Mouse (Mus musculus) layer of hippocampus, adult 2 months (tissue): Measurements from ENCODE around the gene Rab5c. TPM values are rescaled to one million over a fixed set of nuclear protein-coding genes. Genes with fewer than 3 reads are reported as not detected.

Experiments
- DNase-seq, 2 experiments: peaks; one replicate each; pipeline ENCODE4 v3.0.0; 2022; ENCODE audit warnings: low spot score in 2 of 2
- H3K27ac ChIP-seq: fragments of 200-600 bp; 2 replicates; pipeline ENCODE4 v1.8.1; 2022
- H3K4me3 ChIP-seq: fragments of 200-600 bp; 2 replicates; pipeline ENCODE4 v1.8.1; 2022; ENCODE audit warnings: mild to moderate bottlenecking
- CTCF ChIP-seq: fragments of 200-600 bp; conservative IDR thresholded peaks from 2 replicates; pipeline ENCODE4 v1.8.1; 2022; ENCODE audit warnings: antibody characterized with exemption, mild to moderate bottlenecking, moderate library complexity
- total RNA-seq, 2 experiments: library from RNA; stranded (reverse); gene quantifications; 2 replicates each; pipeline ENCODE4 v1.2.3; 2021

The Rab5c gene
- total RNA-seq, 2 experiments from 2014 or later: 137 to 148 TPM

DNA sequence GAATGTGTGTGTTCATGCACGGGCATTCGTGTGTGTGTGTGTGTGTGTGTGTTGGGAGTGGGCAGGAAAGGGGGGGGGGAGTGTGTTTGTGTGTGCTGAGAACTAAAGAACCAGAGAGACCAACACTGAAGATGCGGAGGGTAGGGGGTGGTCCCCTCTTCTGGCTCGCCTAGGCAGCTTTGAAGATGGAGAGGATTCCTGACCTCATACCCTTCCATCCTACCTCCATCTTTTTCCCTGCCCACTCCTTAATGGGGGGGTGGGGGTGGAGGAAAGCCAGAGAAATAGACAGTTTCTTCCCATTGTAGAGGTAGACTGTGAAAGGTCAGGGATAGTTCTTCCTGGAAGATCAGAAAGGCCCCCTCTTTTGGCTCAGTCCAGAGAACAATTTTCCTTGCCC is 24.8 kb downstream of the Rab5c start:
- no peak for DNase-seq
- Histone ChIP-seq H3K27ac (peak overlapping the region; percentile 78; the same call in 1 of the 2 replicates), H3K4me3 (no peak overlapping the region)
- TF ChIP-seq CTCF: no peak

DNA sequence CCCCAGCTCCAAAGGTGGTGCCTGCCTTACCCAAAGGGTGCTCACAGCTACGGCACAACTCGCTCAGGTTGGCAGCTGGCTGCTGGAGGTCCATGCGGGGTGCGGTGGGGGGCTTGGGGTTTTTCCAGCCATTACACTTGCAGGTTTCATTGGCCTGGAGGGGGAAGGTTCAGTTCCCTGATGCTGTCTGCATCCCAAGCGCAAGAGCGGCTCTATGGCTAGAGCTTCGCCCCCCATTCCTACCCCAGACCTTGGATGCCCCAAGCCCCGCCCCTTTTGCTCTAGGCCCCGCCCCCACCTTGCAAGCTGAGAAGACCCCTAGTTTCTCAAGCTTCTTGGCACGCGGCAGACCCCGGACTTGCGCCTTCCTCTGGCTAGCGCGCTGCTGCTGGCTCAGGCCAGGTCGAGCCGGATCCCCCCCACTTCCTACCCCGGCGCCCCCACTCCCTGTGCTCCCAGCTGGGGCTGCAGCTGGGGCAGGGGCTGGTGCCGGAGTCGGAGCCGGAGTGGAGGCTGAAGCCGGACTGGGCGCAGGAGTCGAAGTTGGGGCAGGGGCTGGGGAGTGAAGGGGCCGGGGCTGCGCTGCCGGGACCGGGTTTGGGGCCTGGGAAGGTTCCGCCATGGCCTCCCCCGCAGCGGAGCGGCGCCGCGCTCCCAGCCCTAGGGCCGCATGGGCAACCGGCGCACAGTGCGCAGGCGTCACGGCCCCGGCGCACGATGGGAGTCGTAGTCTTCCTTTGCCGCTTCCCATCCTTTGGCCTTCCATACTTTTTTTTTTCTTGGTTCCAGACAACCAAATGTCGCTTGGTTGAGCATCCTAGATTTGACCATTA is 26.0 kb downstream of the Rab5c start, which contains the start of gene Kat2a:
Gene Kat2a (minus strand): TSS at position 683 of the 833 bp plus-strand sequence.
- H3K27ac ChIP-seq: peak within 1 kb of the TSS; percentile 92

DNA sequence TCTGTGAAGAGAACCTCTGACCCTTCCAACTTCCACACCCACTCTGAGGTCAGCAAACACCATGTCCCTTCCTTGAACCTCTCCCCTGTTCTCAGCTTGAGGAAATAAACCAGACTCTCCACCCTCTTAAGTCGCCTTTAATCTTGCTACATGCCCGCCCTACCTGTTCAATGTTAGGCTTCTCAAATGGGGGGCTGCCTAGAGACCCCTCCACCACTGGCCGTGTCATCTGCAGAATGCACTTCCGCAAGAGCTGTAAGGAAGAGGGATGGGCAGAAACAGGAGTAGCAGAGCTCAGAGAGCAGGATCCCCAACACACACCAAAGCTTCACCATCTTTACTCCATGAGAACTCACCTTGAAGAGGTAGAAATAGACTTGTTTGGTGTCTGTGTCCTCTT is 27.0 kb downstream of the Rab5c start:
- TF ChIP-seq CTCF: no peak
- Histone ChIP-seq H3K4me3 (peak overlapping the region; percentile 76), H3K27ac (no peak overlapping the region)
- DNase-seq: no peak

More for the DNA sequence above, 26.0 kb downstream of the Rab5c start, which contains the start of gene Kat2a:
- peak; percentile 83 to 88 for DNase-seq
- H3K4me3 ChIP-seq: peak within 1 kb of the TSS; percentile 76
- no peak for TF ChIP-seq CTCF

DNA sequence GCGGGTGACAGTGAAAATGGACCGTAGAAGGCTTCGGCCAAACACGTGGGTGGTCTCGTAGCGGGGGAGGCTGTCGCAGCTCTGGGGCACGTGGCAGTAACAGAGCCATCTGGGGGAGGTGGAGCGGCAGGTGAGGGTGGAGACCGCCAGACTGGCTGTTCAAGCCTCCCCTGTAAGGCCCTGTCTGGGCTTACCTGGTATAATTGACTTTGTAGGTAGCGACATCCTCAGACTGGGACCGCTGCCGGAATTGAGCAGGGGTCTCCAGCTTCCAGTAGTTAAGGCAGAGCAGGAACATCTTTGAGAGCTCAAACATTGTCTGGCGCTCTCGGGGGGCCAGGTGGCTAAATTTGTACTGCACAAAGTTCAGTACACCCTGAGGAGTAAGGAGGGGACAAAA is 27.5 kb downstream of the Rab5c start:
- no peak overlapping the region for H3K4me3 ChIP-seq
- DNase-seq: no peak
- TF ChIP-seq CTCF: no peak

DNA sequence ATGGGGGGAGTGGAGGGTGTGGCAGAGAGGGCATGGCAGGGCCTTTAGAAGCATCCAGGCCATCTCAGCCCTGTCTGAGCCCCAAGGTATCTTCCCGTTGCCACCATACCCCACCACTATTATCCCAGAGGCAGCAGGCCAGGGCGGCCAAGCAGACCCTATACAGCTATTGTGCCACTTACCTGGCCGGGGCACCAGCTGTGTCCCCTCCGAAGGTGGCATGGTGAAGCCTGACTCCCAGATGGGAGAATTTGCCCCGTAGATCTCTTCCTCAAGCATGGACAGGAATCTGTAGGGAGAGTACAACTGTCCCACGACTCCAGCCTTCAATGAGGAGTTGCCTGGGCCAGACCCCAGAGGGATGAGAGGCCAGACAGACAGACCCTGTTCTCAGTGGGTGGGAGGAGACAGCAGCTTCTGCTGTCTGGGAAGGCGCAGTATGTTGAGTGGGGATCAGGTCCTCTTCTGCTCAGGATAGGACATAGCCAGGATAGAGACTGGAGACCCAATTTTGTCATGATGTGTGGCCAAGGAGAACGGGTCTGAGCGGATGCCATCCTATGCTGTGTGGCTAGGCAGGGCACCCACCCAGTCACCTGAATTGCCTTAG is 28.7 kb downstream of the Rab5c start:
- DNase-seq: no peak
- no peak overlapping the region for H3K27ac ChIP-seq
- H3K4me3 ChIP-seq: no peak overlapping the region
- TF ChIP-seq CTCF: no peak

More for the DNA sequence above, 27.5 kb downstream of the Rab5c start:
- no peak overlapping the region for H3K27ac ChIP-seq

DNA sequence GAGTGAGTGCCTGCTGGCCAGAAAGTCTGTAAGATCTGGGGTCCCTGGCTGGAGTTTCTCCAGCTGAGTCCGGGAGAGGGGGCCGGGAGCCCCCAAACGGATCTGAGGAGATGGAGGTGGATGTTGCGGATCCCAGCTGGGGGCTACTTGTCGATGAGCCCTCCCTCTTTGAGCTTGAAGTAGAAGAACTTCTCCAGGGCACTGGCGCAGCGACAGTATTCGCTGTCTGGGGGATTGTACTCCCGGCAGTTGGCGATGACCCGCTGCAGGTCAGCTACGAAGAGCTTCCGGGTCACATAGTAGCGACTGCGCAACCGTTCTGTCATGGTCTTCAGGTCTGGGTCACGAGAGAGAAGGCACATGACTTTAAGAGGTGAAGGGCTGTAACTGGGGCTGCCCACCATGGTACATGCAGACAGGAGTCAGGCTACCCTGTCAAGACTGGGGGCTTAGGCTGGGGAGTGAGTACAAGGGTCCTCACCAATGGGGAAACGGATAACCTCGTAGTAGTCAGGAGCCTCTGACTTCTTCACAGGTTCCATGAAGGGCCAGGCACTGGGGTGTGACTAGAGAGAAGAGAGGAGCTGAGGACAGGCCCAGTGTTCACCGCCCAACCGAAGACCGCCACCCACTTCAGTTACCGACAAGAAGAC is 32.8 kb downstream of the Rab5c start:
- no peak for TF ChIP-seq CTCF
- no peak overlapping the region for H3K27ac ChIP-seq
- no peak for DNase-seq
- no peak overlapping the region for H3K4me3 ChIP-seq

DNA sequence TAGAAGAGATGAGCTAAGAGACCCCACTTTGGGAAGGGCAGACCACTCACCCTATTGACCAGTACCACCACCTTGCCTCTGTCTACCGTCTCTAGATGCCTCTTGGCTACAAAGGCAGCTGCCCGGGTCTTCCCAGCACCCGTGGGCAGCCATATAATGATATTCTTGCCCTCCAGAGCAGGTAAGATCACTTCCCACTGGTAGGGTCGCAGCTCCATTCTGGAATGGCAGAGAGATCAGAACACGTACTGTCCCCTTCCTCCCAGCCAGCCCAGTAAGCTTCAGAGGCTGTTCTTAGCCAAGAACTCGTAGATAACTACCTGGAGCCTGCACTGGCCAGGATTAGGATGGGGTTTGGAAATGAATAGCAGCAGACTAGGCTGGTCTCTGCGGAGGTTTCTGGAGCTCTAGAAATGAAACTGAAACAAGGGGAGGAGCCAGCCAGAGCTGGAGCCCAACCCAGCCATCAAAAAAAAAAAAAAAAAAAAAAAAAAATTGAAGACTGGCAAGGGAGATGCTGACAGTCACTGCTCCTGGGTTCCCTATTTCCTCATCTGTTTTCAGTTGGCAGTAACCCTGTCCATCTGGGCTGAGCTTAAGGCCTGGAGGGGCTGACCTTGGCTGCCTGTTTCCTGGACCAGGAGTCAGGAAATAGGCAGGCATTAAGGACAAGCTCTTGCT is 34.0 kb downstream of the Rab5c start, which contains the start of gene Dhx58:
Gene Dhx58 (minus strand): TSS at position 421 of the 681 bp plus-strand sequence.
- DNase-seq: no peak
- H3K4me3 ChIP-seq: no peak within 1 kb of the TSS
- TF ChIP-seq CTCF: no peak
- H3K27ac ChIP-seq: no peak within 1 kb of the TSS

DNA sequence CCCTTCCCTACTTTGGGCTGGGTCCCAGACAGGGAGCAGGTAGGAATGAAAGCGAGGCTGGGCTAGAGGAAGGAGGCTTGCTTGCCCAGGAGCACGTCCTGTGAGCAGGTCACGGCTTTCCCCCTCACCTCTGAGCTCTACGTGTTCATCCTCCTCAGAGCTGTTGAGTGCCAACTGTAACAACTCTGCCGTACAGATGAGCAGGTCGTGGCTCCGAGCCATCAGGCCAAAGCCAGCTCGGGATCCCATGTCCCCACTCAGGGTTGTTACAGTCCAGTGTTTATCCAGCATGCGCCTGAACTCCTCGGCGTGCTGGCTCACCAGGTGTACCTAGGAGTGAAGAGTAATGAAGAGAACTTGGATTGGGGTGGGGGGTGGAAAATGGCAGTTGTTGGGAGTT is 34.6 kb downstream of the Rab5c start:
- H3K4me3 ChIP-seq: no peak overlapping the region
- no peak for DNase-seq
- no peak overlapping the region for H3K27ac ChIP-seq
- no peak for TF ChIP-seq CTCF

DNA sequence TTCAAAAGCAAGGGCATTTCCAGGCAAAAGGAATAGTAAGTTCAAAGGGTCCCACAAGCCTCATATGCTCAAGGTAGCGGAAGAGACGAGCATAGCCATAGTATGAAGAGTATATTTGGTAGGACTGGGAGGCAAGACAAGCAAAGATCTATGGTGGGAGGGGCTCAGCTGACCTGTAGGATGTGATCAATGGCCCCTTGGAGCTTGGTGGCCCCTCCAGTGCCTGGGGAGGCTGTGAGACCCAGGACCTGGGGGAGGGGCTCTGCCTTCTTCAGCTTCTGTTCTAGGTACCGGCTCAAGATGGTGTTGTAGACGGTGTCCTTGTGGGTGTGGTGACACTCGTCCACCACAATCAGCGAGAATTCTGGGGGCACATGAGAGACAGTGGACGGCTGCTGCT is 35.1 kb downstream of the Rab5c start:
- no peak for TF ChIP-seq CTCF
- Histone ChIP-seq H3K27ac (no peak overlapping the region), H3K4me3 (peak overlapping the region; percentile 40; the same call in 1 of the 2 replicates)
- no peak for DNase-seq

DNA sequence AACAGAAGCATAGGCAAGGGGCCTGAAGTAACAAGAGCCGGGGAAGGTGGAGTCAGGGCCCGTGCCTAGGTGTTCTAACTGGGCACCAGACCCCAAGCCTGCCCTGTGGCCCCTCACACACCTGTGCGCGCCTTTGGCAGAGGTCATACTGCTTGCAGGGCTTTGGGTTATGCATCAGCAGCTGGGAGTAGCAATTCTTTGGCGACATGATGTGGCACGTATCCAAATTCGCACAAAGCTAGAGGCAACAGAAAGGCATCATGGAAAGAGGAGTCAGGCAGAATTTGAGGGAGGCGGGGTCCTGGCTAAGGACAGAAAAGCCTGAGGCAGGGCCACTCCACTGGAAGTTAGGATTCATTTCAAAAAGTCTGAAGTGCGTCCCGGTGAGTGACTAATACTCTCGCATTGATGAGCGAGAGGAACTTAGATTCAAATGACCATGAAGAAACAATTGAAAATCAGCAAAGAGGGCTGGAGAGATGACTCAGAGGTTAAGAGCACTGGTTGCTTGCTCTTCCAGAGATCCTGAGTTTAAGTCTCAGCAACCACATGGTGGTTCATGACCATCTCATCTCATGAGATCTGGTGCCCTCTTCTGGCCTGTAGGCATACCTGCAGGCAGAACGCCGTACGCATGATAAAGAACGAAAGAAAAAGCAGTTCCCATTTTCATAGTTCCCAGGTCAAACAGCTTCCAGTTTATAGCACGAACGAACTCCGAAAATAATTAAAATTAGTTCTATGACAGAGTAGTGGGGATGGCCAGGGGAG is 35.7 kb downstream of the Rab5c start:
- DNase-seq: peak; percentile 55 to 71
- Histone ChIP-seq H3K27ac (no peak overlapping the region), H3K4me3 (peak overlapping the region; percentile 40; the same call in 1 of the 2 replicates)
- peak; percentile 98 for TF ChIP-seq CTCF

DNA sequence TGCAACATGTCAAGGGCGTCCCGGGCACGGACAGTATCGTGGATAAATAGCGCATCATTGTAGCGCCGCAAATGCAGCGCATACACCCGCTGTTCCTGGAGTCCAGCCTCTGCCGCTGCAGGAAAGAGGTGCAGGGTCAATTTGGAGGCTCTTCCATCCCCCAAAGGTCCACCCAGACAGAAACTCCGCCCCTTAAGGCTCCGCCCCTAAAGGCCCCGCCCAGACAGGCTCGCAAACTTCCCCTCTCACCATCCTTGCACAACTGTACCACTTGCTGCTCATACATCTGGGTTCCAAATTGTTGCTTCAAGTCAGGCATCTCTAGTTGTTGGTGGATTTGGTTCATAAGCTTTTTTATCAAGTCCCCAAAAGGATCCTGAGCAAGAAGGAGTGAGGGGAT is 36.7 kb downstream of the Rab5c start:
- no peak for DNase-seq
- H3K27ac ChIP-seq: no peak overlapping the region
- H3K4me3 ChIP-seq: peak overlapping the region; percentile 3; the same call in 1 of the 2 replicates
- TF ChIP-seq CTCF: no peak

DNA sequence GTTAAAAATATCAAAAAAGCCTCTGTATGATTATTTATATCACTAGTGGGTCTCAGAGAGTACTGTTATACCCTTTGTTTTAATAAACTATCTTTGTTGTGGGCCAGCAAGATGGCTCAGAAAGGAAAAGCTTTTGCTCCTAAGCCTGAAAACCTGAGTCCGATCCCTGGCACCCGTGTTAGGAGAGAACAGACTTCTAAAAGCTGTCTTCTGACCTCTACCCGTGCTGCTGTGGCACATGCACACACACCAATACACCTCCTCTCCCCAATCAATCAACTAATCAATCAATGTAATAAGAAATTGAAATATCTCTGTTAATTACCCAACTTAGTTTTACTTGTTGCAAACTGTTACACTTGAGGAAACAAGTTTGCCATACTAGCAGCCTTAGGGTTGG is 37.3 kb downstream of the Rab5c start:
- no peak for TF ChIP-seq CTCF
- DNase-seq: no peak
- H3K27ac ChIP-seq: no peak overlapping the region
- H3K4me3 ChIP-seq: no peak overlapping the region
